Mouse (Mus musculus) liver, adult 2 months (tissue): ENCODE data around the gene Rep15.

Source experiments
- CTCF ChIP-seq: fragments of 200-500 bp; IDR thresholded peaks from 2 replicates; pipeline ENCODE4 v1.5.1; 2011; ENCODE audit warnings: low read depth, low read length, control low read depth
- POLR2A ChIP-seq: fragments of 200-500 bp; IDR thresholded peaks from 2 replicates; pipeline ENCODE4 v1.6.1; 2011; ENCODE audit warnings: low read length, control low read depth; ENCODE audit not compliant: insufficient read depth; ENCODE audit errors: extremely low read depth

GRCm38 (mm10) chr6:147010811-147011520 lies 21.4 kb upstream of the Rep15 start:
- no peak for TF ChIP-seq POLR2A
- no peak for TF ChIP-seq CTCF
